Mouse (Mus musculus) liver, postnatal 0 days (tissue): ENCODE measurements around the gene Tmem189. TPM values are rescaled to one million over a fixed set of nuclear protein-coding genes. Genes with fewer than 3 reads are reported as not detected.
A peak's percentile ranks its signal among the peaks of the same experiment; 100 is the strongest.

Experiments used
- ATAC-seq: fragments of 200-750 bp; cut with Nextera tagmentation; 2 replicates; pipeline ENCODE4 v1.8.0; 2017; ENCODE audit warnings: mild to moderate bottlenecking, moderate library complexity
- DNase-seq: peaks from one replicate; pipeline ENCODE4 v3.0.0-alpha.2; 2016
- H3K27ac ChIP-seq: fragments of 300-500 bp; sonication (generic); 2 replicates; pipeline ENCODE4 v1.5.1; 2014; ENCODE audit warnings: antibody characterized with exemption, moderate library complexity, mild to moderate bottlenecking, low read depth
- H3K27me3 ChIP-seq: fragments of 300-500 bp; sonication (generic); 2 replicates; pipeline ENCODE4 v1.6.1; 2014; ENCODE audit warnings: low read length, control low read depth, mixed read lengths; ENCODE audit not compliant: insufficient read depth
- H3K36me3 ChIP-seq: fragments of 300-500 bp; sonication (generic); replicated peaks from 2 replicates; pipeline ENCODE4 v1.6.1; 2014; ENCODE audit warnings: mild to moderate bottlenecking, control low read depth, low read length, moderate library complexity, mixed read lengths; ENCODE audit not compliant: insufficient read depth
- H3K4me1 ChIP-seq: fragments of 300-500 bp; sonication (generic); 2 replicates; pipeline ENCODE4 v1.6.1; 2014; ENCODE audit warnings: antibody characterized with exemption, mild to moderate bottlenecking, control low read depth; ENCODE audit not compliant: insufficient read depth
- H3K4me2 ChIP-seq: fragments of 300-500 bp; sonication (generic); 2 replicates; pipeline ENCODE4 v1.6.1; 2014; ENCODE audit warnings: low read depth, mild to moderate bottlenecking, low read length, moderate library complexity, mixed read lengths
- H3K4me3 ChIP-seq: fragments of 300-500 bp; sonication (generic); 2 replicates; pipeline ENCODE4 v1.5.1; 2014; ENCODE audit warnings: low read depth, low read length
- H3K9ac ChIP-seq: fragments of 300-500 bp; sonication (generic); replicated peaks from 2 replicates; pipeline ENCODE4 v1.6.1; 2014; ENCODE audit warnings: mild to moderate bottlenecking, moderate library complexity
- H3K9me3 ChIP-seq: fragments of 300-500 bp; sonication (generic); 2 replicates; pipeline ENCODE4 v1.6.1; 2016; ENCODE audit warnings: mild to moderate bottlenecking, control low read depth, low read length, mixed read lengths
- CTCF ChIP-seq: sonication (generic); IDR thresholded peaks from 2 replicates; pipeline ENCODE4 v1.5.1; 2016; ENCODE audit warnings: antibody characterized with exemption, low read depth
- EP300 ChIP-seq: IDR thresholded peaks from 2 replicates; pipeline ENCODE4 v1.6.1; 2016; ENCODE audit warnings: antibody characterized with exemption, low read depth, mild to moderate bottlenecking
- WGBS: fragments of 180-500 bp; shearing (Covaris S2); extraction: QIAGEN DNeasy Blood & Tissue Kit; methylation state at CpG from one replicate; pipeline ENCODE4 v1.1.7; 2014; ENCODE audit not compliant: insufficient replicate concordance; 5-methylcytosine and 5-hydroxymethylcytosine counted together
- microRNA-seq: library from miRNA; unstranded; fragments of <30 nt; microRNA quantifications from one replicate; pipeline ENCODE4, GENCODE M21; 2016
- polyA plus RNA-seq: library from polyadenylated mRNA; unstranded; fragments of >200 nt; fragmentation: Nextera tagmentation; extraction: Ambion mirVana; gene quantifications from 2 replicates; pipeline ENCODE4 v1.2.1, GENCODE M21; 2015

Gene Tmem189
- polyA plus RNA-seq, 1 experiment from 2014 or later, result 10.1 TPM

DNA sequence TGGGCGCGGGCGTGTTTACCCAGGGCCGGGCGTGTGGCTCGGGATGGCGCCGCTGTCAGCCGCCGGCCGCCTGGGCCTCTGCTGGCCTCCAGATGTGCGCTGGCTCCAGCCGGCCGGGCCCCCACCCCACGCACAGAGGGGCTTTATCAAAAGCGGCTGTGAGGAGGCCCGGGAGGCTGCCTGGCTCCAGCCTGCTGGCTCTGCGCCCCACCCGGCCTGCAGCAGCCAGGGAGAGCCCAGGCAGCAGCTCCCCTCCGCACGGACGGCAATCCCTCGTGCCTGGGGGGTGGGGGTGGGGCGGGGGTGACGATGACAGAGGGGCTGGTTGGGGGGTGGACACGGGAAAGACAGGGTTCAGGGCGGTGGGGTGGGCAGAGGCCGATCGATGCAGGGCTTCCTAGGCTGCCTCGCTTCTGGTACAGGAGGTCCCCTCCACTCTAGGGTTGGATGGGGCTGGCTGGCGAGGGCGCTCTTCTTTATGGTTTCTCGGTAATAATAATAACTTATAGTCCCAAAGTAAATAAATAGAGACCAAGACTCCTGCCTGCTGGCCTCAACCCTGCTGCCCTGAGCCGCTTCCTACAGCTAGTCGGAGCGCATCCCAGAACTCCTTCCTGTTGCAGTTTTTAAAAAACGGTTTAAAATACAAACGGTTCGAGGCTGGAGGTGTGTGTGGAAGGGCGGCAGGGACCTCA, 92.0 kb downstream of the Tmem189 start:
- 0 out of 2 replicates have a peak, but pooled peaks cover 4% of the 10 kb centered on the region for H3K4me1 ChIP-seq
- no peak overlapping the region for H3K4me2 ChIP-seq
- 0 out of 2 replicates have a peak, but pooled peaks cover 2% of the 10 kb centered on the region for H3K27me3 ChIP-seq
- TF ChIP-seq CTCF, result no peak
- no peak for TF ChIP-seq EP300
- no peak overlapping the region for H3K9ac ChIP-seq
- peak overlapping the region; percentile 1; the same call in 1 of the 2 replicates for H3K27ac ChIP-seq
- H3K9me3 ChIP-seq, result no peaks in the 10 kb centered on the region
- no peak for DNase-seq
- ATAC-seq, result no peak
- 48% methylated on average over 38 of the region's 40 CpGs for WGBS
- no peaks in the 10 kb centered on the region for H3K36me3 ChIP-seq
- no peak overlapping the region for H3K4me3 ChIP-seq

DNA sequence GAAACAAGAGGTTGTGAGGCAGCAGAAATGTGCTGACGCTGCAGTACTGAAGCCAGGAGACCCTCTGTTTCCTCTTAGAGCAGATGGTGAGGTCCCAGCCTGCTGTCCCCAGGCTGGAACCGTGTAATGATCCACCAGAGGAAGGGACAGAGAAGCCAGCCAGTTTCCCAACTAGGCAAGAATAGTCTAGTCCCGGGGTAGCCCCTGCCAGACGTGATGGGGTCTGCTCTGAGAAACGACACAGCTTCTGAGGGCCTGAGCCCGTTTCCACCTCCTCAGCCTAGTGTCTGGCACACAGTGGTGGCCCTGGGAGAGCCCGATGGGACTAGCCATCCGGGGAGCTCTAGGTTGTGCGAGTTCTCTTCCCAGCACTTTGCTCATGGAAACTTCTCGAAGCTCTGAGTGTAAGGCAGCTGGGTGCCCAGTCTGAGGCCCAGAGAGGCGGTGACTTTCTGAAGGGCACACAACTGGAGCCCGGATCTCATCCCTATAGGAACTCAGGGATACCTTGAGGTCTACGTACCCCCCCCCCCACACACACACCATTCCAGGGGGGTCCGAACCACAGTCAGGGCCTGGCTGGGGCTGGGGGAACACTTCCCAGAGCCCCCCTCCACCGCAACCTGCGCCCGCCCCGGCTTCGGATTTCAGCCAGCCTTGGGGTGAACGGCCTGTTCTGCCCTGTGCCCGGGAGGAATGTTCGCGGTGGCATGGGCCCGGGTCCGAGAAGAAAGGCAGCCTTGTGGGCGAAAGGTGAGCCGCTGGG, 92.7 kb downstream of the Tmem189 start:
- Histone ChIP-seq H3K4me2 (no peak overlapping the region), H3K9ac (no peak overlapping the region), H3K27ac (peak overlapping the region; percentile 1; the same call in 1 of the 2 replicates), H3K9me3 (no peaks in the 10 kb centered on the region), H3K36me3 (no peaks in the 10 kb centered on the region), H3K4me1 (0 out of 2 replicates have a peak, but pooled peaks cover 4% of the 10 kb centered on the region), H3K27me3 (0 out of 2 replicates have a peak, but pooled peaks cover 2% of the 10 kb centered on the region), H3K4me3 (no peak overlapping the region)
- TF ChIP-seq CTCF, result no peak
- no peak for TF ChIP-seq EP300
- no peak for DNase-seq
- 57% methylated on average over 27 of the region's 27 CpGs for WGBS
- ATAC-seq, result no peak

DNA sequence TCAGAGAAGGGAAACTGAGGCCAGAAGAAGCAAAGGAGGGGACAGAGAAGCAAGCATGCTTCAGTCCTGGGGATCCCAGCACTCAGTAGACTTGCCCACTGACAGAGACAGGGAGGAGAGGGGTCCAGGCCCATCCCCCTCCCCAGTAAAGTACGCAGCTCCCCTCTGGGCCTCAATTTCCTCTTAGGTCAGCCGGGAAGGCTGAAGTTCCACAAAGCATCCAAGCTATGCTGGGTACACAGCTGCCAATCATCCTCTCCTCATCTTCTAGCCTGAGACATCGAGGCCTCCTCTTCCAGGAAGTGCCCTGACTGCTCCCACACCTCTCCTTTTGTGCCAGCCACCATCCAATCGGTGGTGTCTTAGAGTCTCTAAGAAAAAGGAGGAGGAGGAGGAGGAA, 93.4 kb downstream of the Tmem189 start:
- WGBS, result 36% methylated on average over 3 of the region's 4 CpGs
- H3K27ac ChIP-seq, result peak overlapping the region; percentile 55; the same call in 1 of the 2 replicates
- ATAC-seq (no peak), DNase-seq (no peak)
- H3K36me3 ChIP-seq, result no peaks in the 10 kb centered on the region
- no peak overlapping the region for H3K4me3 ChIP-seq
- no peak overlapping the region for H3K4me2 ChIP-seq
- no peak for TF ChIP-seq CTCF
- TF ChIP-seq EP300, result no peak
- H3K27me3 ChIP-seq, result 0 out of 2 replicates have a peak, but pooled peaks cover 2% of the 10 kb centered on the region
- no peak overlapping the region for H3K9ac ChIP-seq
- H3K4me1 ChIP-seq, result 0 out of 2 replicates have a peak, but pooled peaks cover 4% of the 10 kb centered on the region
- H3K9me3 ChIP-seq, result no peaks in the 10 kb centered on the region

DNA sequence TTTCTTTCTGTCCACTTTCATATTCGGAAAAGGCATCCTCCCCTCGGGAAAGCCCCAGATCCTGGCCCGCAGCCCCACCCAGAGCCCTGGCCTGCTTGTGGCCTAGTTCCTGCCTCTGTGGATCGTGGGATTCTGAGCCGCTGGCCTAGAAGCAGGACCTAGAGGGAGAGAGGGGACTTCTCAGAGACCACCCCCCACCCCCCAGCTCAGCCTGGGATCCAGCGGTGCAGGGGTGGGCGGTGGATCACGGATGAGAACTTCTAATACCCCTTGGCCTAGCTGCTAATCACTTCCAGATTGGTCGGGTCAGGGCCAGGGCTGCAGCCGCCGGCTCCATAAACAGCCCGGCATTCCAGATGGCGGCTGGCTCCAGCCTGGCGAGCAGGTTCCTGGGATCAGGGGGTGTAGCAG, 93.9 kb downstream of the Tmem189 start:
- DNase-seq (no peak), ATAC-seq (no peak)
- H3K4me2 ChIP-seq, result no peak overlapping the region
- no peak overlapping the region for H3K9ac ChIP-seq
- TF ChIP-seq CTCF (no peak), EP300 (no peak)
- no peak overlapping the region for H3K4me3 ChIP-seq
- H3K4me1 ChIP-seq, result 0 out of 2 replicates have a peak, but pooled peaks cover 4% of the 10 kb centered on the region
- WGBS, result 70% methylated on average over 14 of the region's 14 CpGs
- H3K27ac ChIP-seq, result peak overlapping the region; percentile 55
- H3K36me3 ChIP-seq, result no peaks in the 10 kb centered on the region
- H3K9me3 ChIP-seq, result no peaks in the 10 kb centered on the region
- 0 out of 2 replicates have a peak, but pooled peaks cover 2% of the 10 kb centered on the region for H3K27me3 ChIP-seq

DNA sequence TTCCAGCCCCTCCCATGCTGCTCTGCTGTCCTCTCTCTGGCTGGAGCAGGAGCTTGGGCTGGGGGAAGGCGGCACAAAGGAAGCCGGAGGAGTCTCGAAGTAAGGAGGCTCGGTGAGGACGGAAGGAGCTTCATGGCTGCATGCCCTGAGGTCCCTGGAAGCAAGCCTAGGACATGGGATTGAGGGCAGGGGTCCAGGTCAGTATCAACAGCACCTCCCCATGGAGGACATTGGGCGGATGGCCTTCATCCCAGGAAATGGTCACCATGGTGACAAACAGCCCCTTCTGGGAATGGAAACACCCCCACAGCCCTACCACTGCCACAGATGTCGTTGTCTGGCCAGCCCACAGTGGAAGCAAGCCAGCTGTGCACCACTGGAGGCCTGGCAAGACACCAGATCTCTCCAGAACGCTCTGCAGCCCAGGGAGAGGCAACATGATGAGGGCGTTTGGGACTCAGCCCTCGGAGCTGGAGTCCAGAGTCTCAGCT, 95.1 kb downstream of the Tmem189 start:
- Histone ChIP-seq H3K27ac (peak overlapping the region; percentile 57), H3K27me3 (0 out of 2 replicates have a peak, but pooled peaks cover 2% of the 10 kb centered on the region), H3K36me3 (no peaks in the 10 kb centered on the region), H3K4me1 (peaks cover 4% of the 10 kb centered on the region; the same call in 1 of the 2 replicates), H3K4me3 (no peak overlapping the region), H3K9me3 (no peaks in the 10 kb centered on the region), H3K9ac (no peak overlapping the region), H3K4me2 (no peak overlapping the region)
- no peak for TF ChIP-seq EP300
- TF ChIP-seq CTCF, result no peak
- ATAC-seq (peak; percentile 65), DNase-seq (peak; percentile 56)
- WGBS, result 55% methylated on average over 10 of the region's 10 CpGs

DNA sequence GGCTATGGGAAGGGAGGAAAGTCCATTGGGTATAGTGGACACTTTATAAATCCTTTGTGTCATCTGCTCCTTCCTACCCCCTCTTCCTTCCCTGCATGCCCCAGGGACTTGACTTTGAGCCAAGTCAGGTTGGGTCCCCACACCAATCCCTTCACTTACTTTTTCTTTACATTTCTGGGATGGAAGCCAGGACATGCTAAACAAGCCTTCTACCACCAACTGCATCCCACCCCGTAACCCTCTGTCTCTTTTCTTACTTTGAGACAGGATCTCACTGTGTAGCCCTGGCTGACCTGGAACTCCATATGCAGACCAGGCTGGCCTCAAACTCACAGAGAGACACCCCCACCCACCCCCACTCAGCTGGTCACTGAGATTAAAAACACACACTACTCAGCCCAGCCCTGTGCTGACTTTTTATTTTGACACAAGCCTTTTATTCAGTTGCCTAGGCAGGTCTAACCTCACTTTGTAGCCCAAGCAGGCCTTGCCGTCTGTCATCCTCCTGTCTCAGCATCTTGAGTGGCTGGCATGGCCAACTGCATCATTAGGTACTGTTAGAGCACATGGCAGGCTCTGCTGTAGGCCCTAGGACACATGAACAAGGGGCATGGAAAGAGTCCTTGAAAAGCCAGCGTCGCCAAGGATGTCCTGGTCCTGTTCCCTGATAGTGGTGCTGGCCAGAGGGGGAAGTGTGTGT, 95.9 kb downstream of the Tmem189 start:
- Histone ChIP-seq H3K4me2 (no peak overlapping the region), H3K4me3 (no peak overlapping the region), H3K27ac (peak overlapping the region; percentile 57), H3K4me1 (peaks cover 12% of the 10 kb centered on the region; the same call in 1 of the 2 replicates), H3K36me3 (no peaks in the 10 kb centered on the region), H3K27me3 (0 out of 2 replicates have a peak, but pooled peaks cover under 1% of the 10 kb centered on the region), H3K9me3 (no peaks in the 10 kb centered on the region), H3K9ac (no peak overlapping the region)
- ATAC-seq (no peak), DNase-seq (no peak)
- TF ChIP-seq EP300 (no peak), CTCF (no peak)
- 64% methylated on average over 4 of the region's 4 CpGs for WGBS

Small RNA genes lying within 50 kb of the gene (microRNA-seq; reads per million reads assigned to microRNA genes)
- not detected for gene Gm22355

Other genes with a start within 250 kb of the Tmem189 start
- 39.5 and 44.0 TPM in 2 replicates for gene Rnf114, start 197.2 kb downstream of the Tmem189 start, polyA plus RNA-seq
- gene Spata2, start 196.9 kb downstream of the Tmem189 start, polyA plus RNA-seq, result 4.7 and 4.9 TPM in 2 replicates
- gene Snai1, start 151.6 kb downstream of the Tmem189 start, polyA plus RNA-seq, result 1.6 and 2.3 TPM in 2 replicates
- gene Ube2v1, start 57.7 kb downstream of the Tmem189 start, polyA plus RNA-seq, result 122 TPM in 2 replicates
- gene Gm20431, start 28.3 kb downstream of the Tmem189 start, polyA plus RNA-seq, result 1.7 and 2.4 TPM in 2 replicates
- gene Cebpb, start 907 bp downstream of the Tmem189 start, polyA plus RNA-seq, result 27.5 and 43.6 TPM in 2 replicates
- gene Ptpn1, start 242.2 kb upstream of the Tmem189 start, polyA plus RNA-seq, result 31.4 and 32.4 TPM in 2 replicates